Mouse (Mus musculus) G1E (cell line): ENCODE measurements around the gene Aco2.

Experiments used
- CTCF ChIP-seq: IDR thresholded peaks from 2 replicates; pipeline ENCODE4 v1.5.1; 2012; ENCODE audit warnings: low read depth, low read length, inconsistent platforms, mixed read lengths
- POLR2AphosphoS5 ChIP-seq: IDR thresholded peaks from 2 replicates; pipeline ENCODE4 v1.6.1; 2012; ENCODE audit warnings: low read depth, low read length, inconsistent platforms; ENCODE audit not compliant: insufficient replicate concordance
- TAL1 ChIP-seq: conservative IDR thresholded peaks from 2 replicates; pipeline ENCODE4 v1.6.1; 2012; ENCODE audit warnings: low read depth, low read length, inconsistent platforms, mixed read lengths

GRCm38 (mm10) chr15:81882348-81882747, 10.2 kb downstream of the Aco2 start:
- TF ChIP-seq TAL1 = no peak
- TF ChIP-seq CTCF = no peak
- TF ChIP-seq POLR2AphosphoS5 = no peak
